Mouse (Mus musculus) limb, embryonic 13.5 days (tissue): ENCODE measurements at regions not wholly inside any gene's neighbourhood (a gene's known extent, or its start where the extent isn't known, plus 50 kb on each side); places are given as distances from the start of the nearest gene placed in this dataset.

Source experiments
- ATAC-seq: fragments of 200-750 bp; cut with Nextera tagmentation; 2 replicates; pipeline ENCODE4 v1.8.0; 2017; ENCODE audit warnings: low read depth, moderate number of reproducible peaks, moderate TSS enrichment; ENCODE audit not compliant: low FRiP score
- H3K27ac ChIP-seq: fragments of 300-500 bp; sonication (generic); 2 replicates; pipeline ENCODE4 v1.5.1; 2015; ENCODE audit warnings: inconsistent platforms, mild to moderate bottlenecking, moderate library complexity
- H3K27me3 ChIP-seq: fragments of 300-500 bp; sonication (generic); 2 replicates; pipeline ENCODE4 v1.6.1; 2015; ENCODE audit warnings: mild to moderate bottlenecking, inconsistent platforms
- H3K36me3 ChIP-seq: fragments of 300-500 bp; sonication (generic); 2 replicates; pipeline ENCODE4 v1.6.1; 2015; ENCODE audit warnings: inconsistent platforms, mild to moderate bottlenecking, moderate library complexity
- H3K4me1 ChIP-seq: fragments of 300-500 bp; sonication (generic); 2 replicates; pipeline ENCODE4 v1.6.1; 2015; ENCODE audit warnings: inconsistent platforms
- H3K4me2 ChIP-seq: fragments of 300-500 bp; sonication (generic); replicated peaks from 2 replicates; pipeline ENCODE4 v1.6.1; 2015; ENCODE audit warnings: inconsistent platforms, mild to moderate bottlenecking, moderate library complexity
- H3K4me3 ChIP-seq: fragments of 300-500 bp; sonication (generic); 2 replicates; pipeline ENCODE4 v1.5.1; 2015; ENCODE audit warnings: moderate library complexity, mild to moderate bottlenecking, inconsistent platforms
- H3K9ac ChIP-seq: fragments of 300-500 bp; sonication (generic); 2 replicates; pipeline ENCODE4 v1.6.1; 2015; ENCODE audit warnings: mild to moderate bottlenecking, inconsistent platforms
- H3K9me3 ChIP-seq: fragments of 300-500 bp; sonication (generic); 2 replicates; pipeline ENCODE4 v1.6.1; 2016; ENCODE audit warnings: inconsistent platforms
- WGBS: fragments of 180-500 bp; shearing (Covaris S2); methylation state at CpG from one replicate; pipeline ENCODE4 v1.1.7; 2015; 5-methylcytosine and 5-hydroxymethylcytosine counted together

DNA sequence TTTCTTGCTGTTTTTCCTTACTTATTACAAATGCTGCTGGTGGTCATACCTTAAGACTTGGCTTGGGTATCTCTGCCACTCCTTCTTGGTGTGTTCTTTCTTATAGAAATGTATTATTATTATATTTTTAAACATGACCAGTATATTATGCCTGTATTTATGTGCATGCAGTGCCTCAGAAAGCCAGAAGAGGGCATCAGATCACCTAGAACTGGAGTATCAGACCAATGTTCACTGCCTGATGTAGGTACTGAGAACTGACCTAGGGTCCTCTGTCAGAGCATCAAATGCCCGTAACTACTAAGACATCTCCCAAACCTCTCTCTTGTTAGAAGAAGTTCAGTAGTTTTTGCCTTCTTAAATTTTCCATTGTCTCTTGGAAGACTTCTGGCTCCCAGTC is 380.7 kb downstream of the Zfp619 start:
- Histone ChIP-seq H3K9ac (no peak overlapping the region), H3K36me3 (no peaks in the 10 kb centered on the region), H3K9me3 (0 out of 2 replicates have a peak, but pooled peaks cover 8% of the 10 kb centered on the region), H3K4me3 (no peak overlapping the region), H3K4me1 (no peaks in the 10 kb centered on the region), H3K4me2 (no peak overlapping the region), H3K27ac (no peak overlapping the region), H3K27me3 (no peaks in the 10 kb centered on the region)
- WGBS, result 92% methylated on average over 1 of the region's 1 CpGs
- ATAC-seq, result no peak

GRCm38 (mm10) chr7:39933946-39934345 is 416.4 kb downstream of the Zfp619 start:
- Histone ChIP-seq H3K4me2 (no peak overlapping the region), H3K27ac (no peak overlapping the region), H3K9me3 (no peaks in the 10 kb centered on the region), H3K4me1 (no peaks in the 10 kb centered on the region), H3K4me3 (no peak overlapping the region), H3K9ac (no peak overlapping the region), H3K36me3 (no peaks in the 10 kb centered on the region), H3K27me3 (no peaks in the 10 kb centered on the region)
- no peak for ATAC-seq
- WGBS, result 80% methylated on average over 1 of the region's 1 CpGs

- Histone ChIP-seq H3K27ac (no peak overlapping the region), H3K36me3 (no peaks in the 10 kb centered on the region), H3K9me3 (no peaks in the 10 kb centered on the region), H3K4me2 (no peak overlapping the region), H3K9ac (no peak overlapping the region), H3K27me3 (no peaks in the 10 kb centered on the region), H3K4me3 (no peak overlapping the region), H3K4me1 (no peaks in the 10 kb centered on the region)
- peak; percentile 64; the same call in 1 of the 2 replicates for ATAC-seq
- WGBS, result 64% methylated on average over 4 of the region's 4 CpGs
These were observed 419.7 kb downstream of the Zfp619 start for GRCm38 (mm10) chr7:39937262-39937661.

DNA sequence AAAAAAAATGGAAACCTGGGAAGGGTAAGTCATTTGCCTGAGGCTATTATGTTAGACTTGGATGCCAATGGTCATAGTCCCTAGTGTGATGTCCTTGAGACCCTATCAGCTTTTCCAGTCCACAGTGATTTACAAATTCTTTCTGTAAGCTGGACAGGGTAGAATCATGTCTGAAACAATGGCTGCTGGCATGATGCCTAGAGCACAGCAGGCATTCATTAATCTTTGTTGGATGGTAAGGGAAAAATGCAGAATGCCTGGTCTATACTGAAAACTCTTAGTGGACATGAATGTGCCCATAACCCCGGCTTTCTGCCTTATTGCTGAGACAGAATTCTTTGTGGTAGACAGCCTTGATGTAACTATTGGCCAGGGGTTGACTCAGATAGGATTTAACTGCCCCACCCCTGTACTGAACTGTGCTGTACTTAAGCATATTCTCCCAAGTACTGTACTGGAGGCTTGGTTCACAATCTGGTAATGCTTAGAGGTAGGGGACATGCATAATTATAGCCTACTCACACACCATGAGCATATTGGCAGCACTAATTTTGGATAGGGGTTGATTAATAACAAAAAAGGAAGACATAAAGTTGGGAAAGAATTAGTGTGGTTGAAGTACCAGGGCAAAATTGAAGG is 424.8 kb downstream of the Zfp619 start:
- Histone ChIP-seq H3K4me3 (no peak overlapping the region), H3K4me1 (no peaks in the 10 kb centered on the region), H3K27ac (no peak overlapping the region), H3K36me3 (no peaks in the 10 kb centered on the region), H3K4me2 (no peak overlapping the region), H3K27me3 (no peaks in the 10 kb centered on the region), H3K9ac (no peak overlapping the region), H3K9me3 (no peaks in the 10 kb centered on the region)
- 59% methylated on average over 1 of the region's 1 CpGs for WGBS
- no peak for ATAC-seq

DNA sequence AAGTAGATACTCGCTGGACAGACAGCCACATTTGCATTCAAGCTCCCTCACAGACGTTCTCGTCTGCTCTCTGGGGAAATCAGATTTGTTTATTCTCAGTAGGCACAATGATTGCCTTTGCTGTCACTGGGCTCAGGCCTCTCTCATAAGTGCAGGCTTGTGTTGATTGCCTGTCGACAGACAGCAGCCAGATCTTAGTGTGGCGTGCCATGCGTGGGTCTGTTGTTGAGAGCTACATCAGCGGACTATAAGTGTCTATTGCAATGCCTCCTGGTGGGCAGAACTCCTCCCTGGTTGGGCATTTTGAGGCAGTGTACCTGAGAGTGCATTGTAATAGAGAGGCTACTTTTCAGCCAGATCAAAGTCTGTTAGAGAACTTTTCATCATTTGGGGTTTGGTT is 436.5 kb downstream of the Zfp619 start:
- no peak overlapping the region for H3K9ac ChIP-seq
- ATAC-seq, result no peak
- no peaks in the 10 kb centered on the region for H3K9me3 ChIP-seq
- no peak overlapping the region for H3K4me3 ChIP-seq
- WGBS, result 31% methylated on average over 7 of the region's 7 CpGs
- H3K36me3 ChIP-seq, result no peaks in the 10 kb centered on the region
- no peak overlapping the region for H3K27ac ChIP-seq
- H3K27me3 ChIP-seq, result no peaks in the 10 kb centered on the region
- no peak overlapping the region for H3K4me2 ChIP-seq
- no peaks in the 10 kb centered on the region for H3K4me1 ChIP-seq

DNA sequence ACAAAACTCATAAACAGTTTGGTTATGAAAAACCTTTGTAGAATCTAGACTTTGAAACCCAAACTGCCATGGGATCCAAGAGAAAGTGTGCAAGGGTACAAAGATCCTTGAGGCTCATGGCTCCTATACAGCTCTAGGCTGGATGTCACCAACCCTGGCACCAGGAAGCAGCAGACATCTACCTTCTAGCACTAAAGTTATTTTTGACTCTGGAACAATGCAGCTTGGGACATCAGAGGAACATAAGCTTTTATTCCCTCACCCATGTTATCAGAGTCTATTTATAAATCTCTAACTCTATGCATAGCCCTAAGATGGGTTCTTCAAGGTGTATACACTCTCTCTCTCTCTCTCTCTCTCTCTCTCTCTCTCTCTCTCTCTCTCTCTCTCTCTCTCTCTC is 437.4 kb downstream of the Zfp619 start:
- Histone ChIP-seq H3K4me2 (no peak overlapping the region), H3K36me3 (no peaks in the 10 kb centered on the region)

DNA sequence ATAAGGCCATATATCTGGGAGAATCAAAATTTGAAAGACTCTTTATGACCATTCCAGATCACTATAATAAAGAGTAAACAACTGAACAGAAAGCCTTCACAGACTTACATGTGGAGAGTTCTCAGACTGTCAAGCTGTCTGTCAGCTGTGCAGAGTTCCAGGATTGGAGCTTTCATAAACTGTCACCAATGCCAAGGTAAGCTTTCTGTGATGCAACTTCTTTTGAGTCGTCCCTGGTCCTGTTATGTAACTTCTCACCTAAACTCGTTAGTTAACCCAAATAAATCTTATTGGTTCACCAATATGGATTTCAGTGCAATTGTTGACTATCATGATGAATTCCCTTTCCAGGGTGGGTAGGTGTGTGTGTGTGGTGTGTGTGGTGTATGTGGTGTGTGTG is 460.6 kb downstream of the Zfp619 start:
- 75% methylated on average over 2 of the region's 2 CpGs for WGBS
- H3K27me3 ChIP-seq, result no peaks in the 10 kb centered on the region
- H3K27ac ChIP-seq, result no peak overlapping the region
- no peak overlapping the region for H3K4me3 ChIP-seq
- ATAC-seq, result no peak
- no peaks in the 10 kb centered on the region for H3K9me3 ChIP-seq
- no peaks in the 10 kb centered on the region for H3K4me1 ChIP-seq
- H3K9ac ChIP-seq, result no peak overlapping the region
- no peaks in the 10 kb centered on the region for H3K36me3 ChIP-seq
- H3K4me2 ChIP-seq, result no peak overlapping the region

More for the DNA sequence above, 437.4 kb downstream of the Zfp619 start:
- H3K4me3 ChIP-seq, result no peak overlapping the region
- no peak overlapping the region for H3K9ac ChIP-seq
- no peaks in the 10 kb centered on the region; the same call in 1 of the 2 replicates for H3K9me3 ChIP-seq
- no peaks in the 10 kb centered on the region for H3K4me1 ChIP-seq
- H3K27me3 ChIP-seq, result no peaks in the 10 kb centered on the region
- ATAC-seq, result no peak
- no peak overlapping the region for H3K27ac ChIP-seq

DNA sequence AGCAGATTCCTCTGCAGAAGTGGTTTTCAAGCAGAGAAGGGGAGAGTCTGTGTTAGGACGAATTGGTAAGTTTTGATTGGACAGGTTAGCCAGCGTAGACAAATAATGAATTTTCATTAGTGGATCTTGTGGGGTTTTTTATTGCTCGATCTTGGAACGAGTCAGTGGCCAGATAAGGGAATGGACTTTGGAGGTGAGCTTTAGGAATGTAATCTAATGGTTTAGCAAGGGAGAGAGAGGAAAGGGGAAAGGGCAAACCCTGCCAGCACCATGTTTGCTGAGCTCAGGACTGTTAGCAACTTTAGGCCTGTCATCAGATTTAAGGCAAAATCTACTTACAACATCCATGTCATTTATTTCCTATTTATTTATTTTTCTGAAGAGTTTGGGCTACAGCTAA is 464.1 kb downstream of the Zfp619 start:
- Histone ChIP-seq H3K4me1 (no peaks in the 10 kb centered on the region), H3K36me3 (no peaks in the 10 kb centered on the region)
- WGBS, result 72% methylated on average over 4 of the region's 4 CpGs

More for the DNA sequence above, 464.1 kb downstream of the Zfp619 start:
- Histone ChIP-seq H3K9me3 (no peaks in the 10 kb centered on the region), H3K4me3 (no peak overlapping the region), H3K4me2 (no peak overlapping the region), H3K27ac (no peak overlapping the region), H3K9ac (no peak overlapping the region), H3K27me3 (no peaks in the 10 kb centered on the region)
- no peak for ATAC-seq
